Mouse (Mus musculus) MEL (cell line): Measurements from ENCODE around the gene Medag. TPM values are rescaled to one million over a fixed set of nuclear protein-coding genes. Genes with fewer than 3 reads are reported as not detected.

Experiments
- DNase-seq: peaks from one replicate; pipeline ENCODE4 v3.0.0; 2011; ENCODE audit warnings: low read depth, low spot score
- H3K27ac ChIP-seq: 2 replicates; pipeline ENCODE4 v1.5.1; 2012; ENCODE audit warnings: low read depth, mild to moderate bottlenecking, control low read depth, low read length, moderate library complexity; ENCODE audit not compliant: control insufficient read depth
- H3K27me3 ChIP-seq, 2 experiments: fragments of 150-350 bp in 1 of 2; sonication (generic) in 1 of 2; 2 replicates each; pipeline ENCODE4 v1.6.1; 2012; ENCODE audit warnings: low read length in 2 of 2, mild to moderate bottlenecking in 2 of 2, improper control_type of control experiment in 1 of 2, moderate library complexity in 1 of 2; ENCODE audit not compliant: insufficient read depth in 2 of 2, control insufficient read depth in 1 of 2
- H3K36me3 ChIP-seq, 2 experiments: 2 replicates each; pipeline ENCODE4 v1.6.1; 2012 to 2014; ENCODE audit warnings: low read length in 2 of 2, improper control_type of control experiment in 1 of 2, inconsistent platforms in 1 of 2, mild to moderate bottlenecking in 1 of 2; ENCODE audit not compliant: insufficient read depth in 2 of 2, control insufficient read depth in 1 of 2
- H3K4me1 ChIP-seq, 2 experiments: fragments of 150-350 bp in 1 of 2; sonication (generic) in 1 of 2; 2 replicates each; pipeline ENCODE4 v1.6.1; 2012; ENCODE audit warnings: low read length in 2 of 2, improper control_type of control experiment in 1 of 2, mild to moderate bottlenecking in 1 of 2; ENCODE audit not compliant: insufficient read depth in 2 of 2, control insufficient read depth in 1 of 2
- H3K4me3 ChIP-seq, 2 experiments: fragments of 150-350 bp in 1 of 2; sonication (generic) in 1 of 2; 2 replicates each; pipeline ENCODE4 v1.5.1; 2012; ENCODE audit warnings: low read depth in 2 of 2, low read length in 2 of 2, mild to moderate bottlenecking in 2 of 2, moderate library complexity in 2 of 2, control low read depth in 1 of 2, improper control_type of control experiment in 1 of 2; ENCODE audit not compliant: control insufficient read depth in 1 of 2, insufficient read depth in 1 of 2
- H3K79me2 ChIP-seq: 2 replicates; pipeline ENCODE4 v1.6.1; 2012; ENCODE audit warnings: mild to moderate bottlenecking, low read length, moderate library complexity; ENCODE audit not compliant: control insufficient read depth, poor library complexity, insufficient read depth
- H3K9ac ChIP-seq: 2 replicates; pipeline ENCODE4 v1.6.1; 2012; ENCODE audit warnings: low read depth, mild to moderate bottlenecking, control low read depth, low read length, moderate library complexity; ENCODE audit not compliant: control insufficient read depth, poor library complexity, severe bottlenecking
- H3K9me3 ChIP-seq: fragments of 150-350 bp; sonication (generic); replicated peaks from 2 replicates; pipeline ENCODE4 v1.6.1; 2012; ENCODE audit warnings: mild to moderate bottlenecking, low read length, improper control_type of control experiment, moderate library complexity; ENCODE audit not compliant: insufficient read depth
- BHLHE40 ChIP-seq: IDR thresholded peaks from 2 replicates; pipeline ENCODE4 v1.6.1; 2012; ENCODE audit warnings: low read depth, mild to moderate bottlenecking, inconsistent platforms, low read length, improper control_type of control experiment, borderline replicate concordance
- CHD2 ChIP-seq: IDR thresholded peaks from 2 replicates; pipeline ENCODE4 v1.6.1; 2011; ENCODE audit warnings: low read length, improper control_type of control experiment
- CTCF ChIP-seq, 3 experiments: IDR thresholded peaks in 2 of 3; conservative IDR thresholded peaks in 1 of 3; 2 replicates each; pipeline ENCODE4 v1.5.1; 2011 to 2012; ENCODE audit warnings: low read length in 3 of 3, low read depth in 2 of 3, mild to moderate bottlenecking in 2 of 3, improper control_type of control experiment in 1 of 3, inconsistent platforms in 1 of 3, mixed read lengths in 1 of 3, moderate library complexity in 1 of 3; ENCODE audit not compliant: control insufficient read depth in 1 of 3, insufficient read depth in 1 of 3, poor library complexity in 1 of 3, severe bottlenecking in 1 of 3
- EP300 ChIP-seq, 2 experiments: IDR thresholded peaks; 2 replicates each; pipeline ENCODE4 v1.6.1; 2011; ENCODE audit warnings: improper control_type of control experiment in 2 of 2, low read length in 2 of 2, low read depth in 1 of 2, mild to moderate bottlenecking in 1 of 2
- ETS1 ChIP-seq: IDR thresholded peaks from 2 replicates; pipeline ENCODE4 v1.6.1; 2012; ENCODE audit warnings: low read depth, mild to moderate bottlenecking, inconsistent platforms, low read length, improper control_type of control experiment, moderate library complexity
- GATA1 ChIP-seq: IDR thresholded peaks from 2 replicates; pipeline ENCODE4 v1.6.1; 2011; ENCODE audit warnings: low read depth, low read length, improper control_type of control experiment
- MEF2A ChIP-seq: IDR thresholded peaks from 2 replicates; pipeline ENCODE4 v1.6.1; 2014; ENCODE audit warnings: low read depth, mild to moderate bottlenecking, inconsistent platforms, low read length, improper control_type of control experiment; ENCODE audit not compliant: poor library complexity, insufficient replicate concordance, severe bottlenecking; ENCODE audit errors: extremely low read depth
- MYC ChIP-seq: IDR thresholded peaks from 2 replicates; pipeline ENCODE4 v1.6.1; 2011; ENCODE audit warnings: low read depth, mild to moderate bottlenecking, low read length, improper control_type of control experiment, moderate library complexity
- NELFE ChIP-seq: IDR thresholded peaks from 2 replicates; pipeline ENCODE4 v1.6.1; 2011; ENCODE audit warnings: low read depth, low read length, improper control_type of control experiment
- RAD21 ChIP-seq: IDR thresholded peaks from 2 replicates; pipeline ENCODE4 v1.6.1; 2011; ENCODE audit warnings: mild to moderate bottlenecking, low read depth, low read length, improper control_type of control experiment
- SMC3 ChIP-seq: IDR thresholded peaks from 2 replicates; pipeline ENCODE4 v1.6.1; 2011; ENCODE audit warnings: low read depth, low read length, improper control_type of control experiment
- TCF12 ChIP-seq: IDR thresholded peaks from 2 replicates; pipeline ENCODE4 v1.6.1; 2014; ENCODE audit warnings: low read depth, mild to moderate bottlenecking, inconsistent platforms, low read length, improper control_type of control experiment, moderate library complexity
- ZC3H11A ChIP-seq: IDR thresholded peaks from 2 replicates; pipeline ENCODE4 v1.6.1; 2012; ENCODE audit warnings: low read depth, mild to moderate bottlenecking, inconsistent platforms, low read length, improper control_type of control experiment
- polyA plus RNA-seq, 2 experiments: library from polyadenylated mRNA; stranded (reverse) in 1 of 2; unstranded in 1 of 2; fragments of >175 nt in 1 of 2; fragments of >200 nt in 1 of 2; gene quantifications; 2 replicates each; pipeline versions ENCODE4 v1.2.1 to v1.2.4; 2012; ENCODE audit warnings: low replicate concordance in 2 of 2, low read depth in 1 of 2; ENCODE audit not compliant: insufficient read length in 2 of 2, insufficient read depth in 1 of 2, missing spikeins in 1 of 2
- total RNA-seq: library from RNA; depleted of rRNA; stranded (reverse); fragments of 300-350 nt; gene quantifications from 2 replicates; pipeline ENCODE4 v1.2.3, GENCODE M21; 2012

The Medag gene
- total and polyA plus RNA-seq, 3 experiments, result not detected

DNA sequence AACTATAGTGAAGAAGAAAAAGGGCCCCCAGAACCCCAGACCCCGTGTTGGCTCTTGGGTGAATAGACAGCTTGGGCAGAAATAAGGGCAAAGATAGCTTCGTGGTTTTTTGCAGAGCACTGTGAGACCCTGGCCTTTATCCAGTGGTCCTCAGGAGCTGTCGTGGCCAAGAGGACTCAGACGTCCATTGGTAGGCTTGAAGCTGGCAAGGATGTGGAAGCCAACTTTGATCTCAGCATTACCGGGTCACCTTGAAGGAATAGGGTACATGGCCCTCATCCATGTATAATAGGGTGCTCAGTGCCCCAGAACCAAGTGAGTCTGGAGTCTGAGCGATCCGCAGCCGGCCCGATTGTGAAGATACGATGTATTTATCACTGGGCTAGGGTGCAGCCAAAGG, 1.1 kb downstream of the Medag start (continued):
- TF ChIP-seq BHLHE40 (no peak), ETS1 (no peak)
- TF ChIP-seq, all 39 proteins: peak for 0

DNA sequence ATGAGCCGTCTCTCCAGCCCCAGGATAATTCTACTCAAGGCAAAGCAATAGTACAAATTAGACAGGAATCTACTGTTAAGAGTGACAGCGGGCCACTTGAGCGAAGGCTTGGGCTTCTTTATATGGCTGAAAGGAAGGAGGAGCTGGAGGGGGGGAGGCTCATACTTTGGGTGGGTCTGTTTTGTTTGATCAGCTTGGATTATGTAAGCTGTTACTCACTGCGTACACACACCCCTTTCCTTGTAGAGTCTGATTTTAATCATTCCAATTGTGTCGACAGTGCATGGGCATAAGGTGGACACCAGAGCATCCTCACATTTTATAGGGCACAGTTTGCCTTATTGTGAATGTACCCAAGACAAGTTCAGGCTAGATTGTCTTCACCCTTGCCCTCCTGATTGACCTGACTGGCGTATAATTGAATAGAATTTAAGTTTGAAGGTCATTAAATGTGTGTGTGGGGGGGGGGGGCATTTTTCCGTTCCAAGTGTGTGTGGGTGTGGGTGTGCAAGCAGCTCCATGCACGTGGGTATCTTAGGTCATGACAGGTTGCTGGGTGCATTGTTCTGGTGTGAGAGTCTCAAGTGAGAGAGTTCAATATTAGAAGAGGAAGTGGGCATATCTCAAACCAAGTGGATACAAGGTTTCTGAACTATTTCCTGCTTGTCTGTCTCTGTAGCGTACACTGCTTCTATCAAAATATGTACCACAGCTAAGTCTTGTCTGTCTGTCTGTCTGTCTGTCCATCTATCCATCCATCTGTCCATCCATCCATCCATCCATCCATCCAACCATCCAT, 3.0 kb downstream of the Medag start:
- peaks cover 0 to 2% of the 10 kb centered on the region in 2 experiments; a peak in 1 of 4 replicates for H3K27me3 ChIP-seq
- no peak overlapping the region for H3K9ac ChIP-seq
- H3K4me1 ChIP-seq, result peaks cover 4 to 7% of the 10 kb centered on the region in 2 experiments
- DNase-seq, result peak; percentile 33
- H3K27ac ChIP-seq, result no peak overlapping the region
- TF ChIP-seq ZC3H11A, result no peak
- 0 out of 2 replicates have a peak, but pooled peaks have one; percentile 11 for TF ChIP-seq GATA1
- TF ChIP-seq MEF2A, result no peak
- no peak for TF ChIP-seq TCF12
- peak in 1 of 2 experiments; percentile 39; a peak in 1 of 4 replicates for TF ChIP-seq EP300 (IDR thresholded peaks at IDR 0.05; ENCODE audit: low read depth in 1 of 2, low read length in 2 of 2)
- TF ChIP-seq NELFE, result no peak
- TF ChIP-seq CHD2, result no peak
- H3K4me3 ChIP-seq, result no peak overlapping the region
- H3K79me2 ChIP-seq, result no peaks in the 10 kb centered on the region
- H3K36me3 ChIP-seq, result no peaks in the 10 kb centered on the region
- H3K9me3 ChIP-seq, result no peaks in the 10 kb centered on the region

DNA sequence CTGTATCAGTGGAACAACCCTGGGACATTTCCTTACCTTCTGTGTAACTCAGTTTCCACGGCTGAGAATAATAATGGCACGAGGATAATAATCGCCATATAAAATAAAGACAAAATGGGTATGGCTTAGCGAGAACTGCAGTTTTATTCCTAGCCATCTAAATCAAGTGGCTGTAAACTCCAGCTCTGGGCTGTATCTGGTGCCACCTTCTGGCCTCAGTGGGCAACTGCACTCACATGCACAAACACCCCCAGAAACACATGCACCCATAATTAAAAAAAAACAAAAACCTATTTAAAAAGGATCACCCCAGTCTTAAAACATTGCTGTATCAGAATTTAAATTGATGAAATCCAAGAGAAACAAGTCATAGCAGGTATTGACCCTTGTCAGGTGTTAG, 5.8 kb downstream of the Medag start:
- peaks cover 4 to 7% of the 10 kb centered on the region in 2 experiments for H3K4me1 ChIP-seq
- H3K79me2 ChIP-seq, result no peaks in the 10 kb centered on the region
- TF ChIP-seq CTCF (IDR thresholded peaks at IDR 0.05 in 2 of 3, conservative IDR thresholded peaks at IDR 0.05 in 1 of 3; ENCODE audit: control insufficient read depth in 1 of 3, insufficient read depth in 1 of 3, low read depth in 2 of 3, low read length in 3 of 3, poor library complexity in 1 of 3, severe bottlenecking in 1 of 3) (peak; percentile 83 to 91 (median 87)), RAD21 (peak; percentile 83), ZC3H11A (peak; percentile 50; the same call in 1 of the 2 replicates), SMC3 (peak; percentile 75), MYC (no peak)
- TF ChIP-seq, all 39 proteins: peak for 4
- H3K36me3 ChIP-seq, result no peaks in the 10 kb centered on the region
- H3K27ac ChIP-seq, result no peak overlapping the region
- H3K9me3 ChIP-seq, result no peaks in the 10 kb centered on the region
- H3K9ac ChIP-seq, result no peak overlapping the region
- H3K27me3 ChIP-seq, result peaks cover 4 to 5% of the 10 kb centered on the region in 2 experiments; a peak in 3 of 4 replicates
- H3K4me3 ChIP-seq, result no peak overlapping the region
- peak; percentile 71 for DNase-seq
